Mouse (Mus musculus): ENCODE measurements around the gene Ptpn3. TPM values are rescaled to one million over a fixed set of nuclear protein-coding genes. Genes with fewer than 3 reads are reported as not detected.

Ptpn3 gene
- polyA plus RNA-seq, 2 experiments, result 0.38 to 0.46 TPM

GRCm38 (mm10) chr4:57318525-57319212, 17.0 kb upstream of the Ptpn3 start:
- TF ChIP-seq CTCF (IDR thresholded peaks at IDR 0.05; ENCODE audit: low read depth), result no peak
- TF ChIP-seq EP300 (IDR thresholded peaks at IDR 0.05; ENCODE audit: low read depth), result no peak
- no peaks in the 10 kb centered on the region for H3K27me3 ChIP-seq (ENCODE audit: control insufficient read depth, insufficient read depth, low read length)
- ATAC-seq (ENCODE audit: insufficient read depth) (no peak), DNase-seq (ENCODE audit: low read depth in 3 of 3, low spot score in 3 of 3) (peak in 1 of 3 experiments; percentile 23)
- no peak overlapping the region for H3K9ac ChIP-seq (replicated peaks)
- no peak overlapping the region; the same call in 1 of the 2 replicates for H3K4me2 ChIP-seq (ENCODE audit: low read depth)
- H3K36me3 ChIP-seq (replicated peaks; ENCODE audit: control insufficient read depth, insufficient read depth, low read depth), result no peaks in the 10 kb centered on the region
- WGBS (ENCODE audit: insufficient replicate concordance), result 33% methylated on average over 10 of the region's 10 CpGs
- H3K4me1 ChIP-seq (replicated peaks; ENCODE audit: control insufficient read depth in 2 of 2, insufficient read depth in 2 of 2, low read length in 1 of 2), result peaks cover 0 to 5% of the 10 kb centered on the region in 2 experiments; a peak in 2 of 4 replicates
- H3K9me3 ChIP-seq (ENCODE audit: control insufficient read depth, low read length), result no peaks in the 10 kb centered on the region
- no peak overlapping the region for H3K4me3 ChIP-seq (ENCODE audit: insufficient read depth in 1 of 2, low read depth in 2 of 2, low read length in 2 of 2)
- no peak overlapping the region for H3K27ac ChIP-seq

GRCm38 (mm10) chr4:57312256-57313166, 10.9 kb upstream of the Ptpn3 start:
- Histone ChIP-seq H3K27me3 (ENCODE audit: control insufficient read depth, insufficient read depth, low read length) (no peaks in the 10 kb centered on the region), H3K4me3 (ENCODE audit: insufficient read depth in 1 of 2, low read depth in 2 of 2, low read length in 2 of 2) (no peak overlapping the region), H3K27ac (no peak overlapping the region), H3K9ac (replicated peaks) (no peak overlapping the region), H3K4me2 (ENCODE audit: low read depth) (no peak overlapping the region), H3K9me3 (ENCODE audit: control insufficient read depth, low read length) (no peaks in the 10 kb centered on the region), H3K4me1 (replicated peaks; ENCODE audit: control insufficient read depth in 2 of 2, insufficient read depth in 2 of 2, low read length in 1 of 2) (no peaks in the 10 kb centered on the region), H3K36me3 (replicated peaks; ENCODE audit: control insufficient read depth, insufficient read depth, low read depth) (no peaks in the 10 kb centered on the region)
- 45% methylated on average over 8 of the region's 8 CpGs for WGBS (ENCODE audit: insufficient replicate concordance)
- DNase-seq (ENCODE audit: low read depth in 3 of 3, low spot score in 3 of 3) (no peak), ATAC-seq (ENCODE audit: insufficient read depth) (no peak)
- TF ChIP-seq EP300 (IDR thresholded peaks at IDR 0.05; ENCODE audit: low read depth), result no peak
- TF ChIP-seq CTCF (IDR thresholded peaks at IDR 0.05; ENCODE audit: low read depth), result no peak

DNA sequence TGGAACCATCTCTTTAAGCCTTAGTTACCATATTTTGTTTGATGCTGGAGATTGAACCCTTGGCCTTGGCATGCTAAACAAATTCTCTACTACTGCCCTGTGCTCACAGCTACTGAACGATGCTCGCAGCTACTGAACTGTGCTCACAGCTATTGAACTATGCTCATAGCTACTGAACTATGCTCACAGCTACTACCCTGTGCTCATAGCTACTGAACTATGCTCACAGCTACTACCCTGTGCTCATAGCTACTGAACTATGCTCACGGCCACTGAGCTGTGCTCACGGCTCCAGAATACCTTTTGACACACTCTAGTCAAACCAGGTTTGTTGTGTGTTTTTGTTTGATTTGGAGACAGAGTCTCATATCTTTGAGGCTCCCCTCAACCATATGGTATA, 10.1 kb upstream of the Ptpn3 start:
- no peak overlapping the region for H3K9ac ChIP-seq (replicated peaks)
- H3K4me2 ChIP-seq (ENCODE audit: low read depth), result no peak overlapping the region
- no peak for TF ChIP-seq EP300 (IDR thresholded peaks at IDR 0.05; ENCODE audit: low read depth)
- TF ChIP-seq CTCF (IDR thresholded peaks at IDR 0.05; ENCODE audit: low read depth), result no peak
- DNase-seq (ENCODE audit: low read depth in 3 of 3, low spot score in 3 of 3) (no peak), ATAC-seq (ENCODE audit: insufficient read depth) (no peak)
- H3K27me3 ChIP-seq (ENCODE audit: control insufficient read depth, insufficient read depth, low read length), result no peaks in the 10 kb centered on the region; the same call in 1 of the 2 replicates
- H3K4me3 ChIP-seq (ENCODE audit: insufficient read depth in 1 of 2, low read depth in 2 of 2, low read length in 2 of 2), result no peak overlapping the region
- 60% methylated on average over 4 of the region's 4 CpGs for WGBS (ENCODE audit: insufficient replicate concordance)
- H3K4me1 ChIP-seq (replicated peaks; ENCODE audit: control insufficient read depth in 2 of 2, insufficient read depth in 2 of 2, low read length in 1 of 2), result no peaks in the 10 kb centered on the region
- H3K9me3 ChIP-seq (ENCODE audit: control insufficient read depth, low read length), result no peaks in the 10 kb centered on the region
- H3K36me3 ChIP-seq (replicated peaks; ENCODE audit: control insufficient read depth, insufficient read depth, low read depth), result no peaks in the 10 kb centered on the region
- no peak overlapping the region for H3K27ac ChIP-seq

DNA sequence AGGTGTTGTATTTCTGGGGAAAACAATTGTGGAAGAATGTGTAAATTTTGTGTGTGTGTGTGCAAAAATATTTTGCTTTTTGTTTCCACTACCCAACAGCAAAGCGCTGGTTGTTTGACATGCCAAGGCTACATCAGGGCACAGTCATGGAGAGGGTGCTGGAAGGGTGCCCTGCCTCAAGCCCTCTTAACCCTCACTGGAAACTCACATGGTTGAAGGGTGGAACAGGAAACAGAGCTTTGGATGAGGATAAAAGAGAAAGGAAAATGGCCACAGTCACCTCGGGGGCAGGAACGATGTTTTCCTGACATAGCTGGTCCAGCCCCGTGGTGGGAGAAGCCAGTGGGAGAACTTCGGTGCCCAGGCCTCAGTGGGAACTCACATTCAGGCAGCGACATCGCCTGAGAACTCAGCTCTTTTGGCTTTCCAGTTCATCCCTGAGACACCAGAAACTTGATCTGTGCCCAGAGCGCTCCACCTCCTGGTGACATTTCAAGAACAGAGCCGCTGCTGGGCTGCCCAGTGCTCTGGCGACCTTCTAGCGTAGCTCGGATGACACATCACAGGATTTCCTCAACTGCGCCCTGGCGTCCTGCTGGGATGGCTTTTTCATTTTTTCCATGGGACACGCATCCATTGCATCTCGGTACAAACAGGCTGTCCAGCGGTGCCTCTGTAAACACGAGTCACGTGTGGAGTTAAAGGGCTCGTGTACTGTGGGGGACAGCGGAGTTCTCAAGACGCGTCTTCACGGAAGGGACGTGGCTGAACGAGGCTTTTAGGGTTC, 6.8 kb upstream of the Ptpn3 start:
- ATAC-seq (ENCODE audit: insufficient read depth) (no peak), DNase-seq (ENCODE audit: low read depth in 3 of 3, low spot score in 3 of 3) (no peak)
- WGBS (ENCODE audit: insufficient replicate concordance), result 22% methylated on average over 26 of the region's 26 CpGs
- no peaks in the 10 kb centered on the region; the same call in 1 of the 2 replicates for H3K27me3 ChIP-seq (ENCODE audit: control insufficient read depth, insufficient read depth, low read length)
- H3K9me3 ChIP-seq (ENCODE audit: control insufficient read depth, low read length), result no peaks in the 10 kb centered on the region
- TF ChIP-seq EP300 (IDR thresholded peaks at IDR 0.05; ENCODE audit: low read depth), result no peak
- TF ChIP-seq CTCF (IDR thresholded peaks at IDR 0.05; ENCODE audit: low read depth), result peak; percentile 5; the same call in 1 of the 2 replicates
- H3K27ac ChIP-seq, result no peak overlapping the region
- no peaks in the 10 kb centered on the region for H3K36me3 ChIP-seq (replicated peaks; ENCODE audit: control insufficient read depth, insufficient read depth, low read depth)
- no peak overlapping the region for H3K4me3 ChIP-seq (ENCODE audit: insufficient read depth in 1 of 2, low read depth in 2 of 2, low read length in 2 of 2)
- no peak overlapping the region for H3K4me2 ChIP-seq (ENCODE audit: low read depth)
- no peaks in the 10 kb centered on the region for H3K4me1 ChIP-seq (replicated peaks; ENCODE audit: control insufficient read depth in 2 of 2, insufficient read depth in 2 of 2, low read length in 1 of 2)
- no peak overlapping the region for H3K9ac ChIP-seq (replicated peaks)
